Mouse (Mus musculus) gastrocnemius, postnatal 36 days (tissue): Measurements from ENCODE around the gene Olfr417. TPM values are rescaled to one million over a fixed set of nuclear protein-coding genes. Genes with fewer than 3 reads are reported as not detected.
"Not testable (repeated sequence)": the region's sequence is repeated elsewhere in the genome, so short reads cannot be mapped to it uniquely, and the experiment has no call there.

Source experiments
- DNase-seq, 2 experiments: peaks; one replicate each; pipeline ENCODE4 v3.0.0; 2022
- intact Hi-C: fragments of 180-260 bp; cut with DNase I; formaldehyde crosslinking; loops from one replicate; pipeline ENCODE4 v1.15.1; 2025
- long read RNA-seq, 2 experiments: library from polyadenylated mRNA; stranded (forward); transcript quantifications; one replicate each; pipeline ENCODE4 v2.0.0; 2021
- total RNA-seq, 2 experiments: library from RNA; stranded (reverse); gene quantifications; 2 replicates each; pipeline ENCODE4 v1.2.3; 2021

Olfr417 gene
- total RNA-seq = not detected
- long read RNA-seq, experiment 1 = 0 reads
- long read RNA-seq, experiment 2 = 0 reads

GRCm38 (mm10) chr1:174364882-174365451 is at the start of gene Olfr417:
TSS of gene Olfr417 (plus strand) at chr1:174365122.
- intact Hi-C loops = no loop called here
- no peak for DNase-seq

GRCm38 (mm10) chr1:174317308-174317707 is 47.6 kb upstream of the Olfr417 start:
- DNase-seq = no peak
- intact Hi-C loops = no loop called here

GRCm38 (mm10) chr1:174330218-174330617 is 34.7 kb upstream of the Olfr417 start, which contains the start of gene Mptx1:
TSS of gene Mptx1 (plus strand) at chr1:174330518.
- intact Hi-C loops = no loop called here
- no peak for DNase-seq

- intact Hi-C loops, DNase-seq: not testable (repeated sequence)
Measured at GRCm38 (mm10) chr1:174353636-174354035, 11.3 kb upstream of the Olfr417 start.

GRCm38 (mm10) chr1:174354640-174355039 is 10.3 kb upstream of the Olfr417 start:
- no peak for DNase-seq
- intact Hi-C loops = no loop called here

- intact Hi-C loops = no loop called here
- DNase-seq = no peak
Measured at GRCm38 (mm10) chr1:174373799-174374198, 8.9 kb downstream of the Olfr417 start.

- no peak for DNase-seq
- intact Hi-C loops = no loop called here
Measured at GRCm38 (mm10) chr1:174390746-174391145, 25.8 kb downstream of the Olfr417 start, which contains the start of gene Olfr248. TSS of gene Olfr248 (plus strand) at chr1:174391046.

GRCm38 (mm10) chr1:174422959-174423358 is 58.0 kb downstream of the Olfr417 start:
- DNase-seq = no peak

GRCm38 (mm10) chr1:174423764-174424163 is 58.8 kb downstream of the Olfr417 start, which contains the start of gene Olfr414:
TSS of gene Olfr414 (plus strand) at chr1:174424064.
- intact Hi-C loops = no loop called here
- DNase-seq = no peak

More at GRCm38 (mm10) chr1:174422959-174423358, 58.0 kb downstream of the Olfr417 start:
- intact Hi-C loops = no loop called here

Other genes with a start within 250 kb of the Olfr417 start
- gene Olfr231, start 244.0 kb upstream of the Olfr417 start, total RNA-seq = not detected
- not detected for gene Olfr424, start 233.6 kb upstream of the Olfr417 start, total RNA-seq
- gene Olfr420, start 209.5 kb upstream of the Olfr417 start, total RNA-seq = not detected
- under 1 TPM; 0.15 to 0.18 TPM for gene Spta1, start 192.3 kb upstream of the Olfr417 start, total RNA-seq
- gene Olfr419, start 113.1 kb upstream of the Olfr417 start, total RNA-seq = not detected
- not detected for gene Mptx1, start 34.6 kb upstream of the Olfr417 start, total RNA-seq
- gene Olfr248, start 25.9 kb downstream of the Olfr417 start, total RNA-seq = not detected
- not detected for gene Olfr414, start 58.9 kb downstream of the Olfr417 start, total RNA-seq
- gene Olfr220, start 77.0 kb downstream of the Olfr417 start, total RNA-seq = not detected
- gene Fmn2, start 136.7 kb downstream of the Olfr417 start, total RNA-seq = under 1 TPM; 0.25 to 0.28 TPM